Mouse (Mus musculus) liver, embryonic 12.5 days (tissue): ENCODE measurements around the gene Mrgprh. TPM values are rescaled to one million over a fixed set of nuclear protein-coding genes. Genes with fewer than 3 reads are reported as not detected.
"Not testable (repeated sequence)": the region's sequence is repeated elsewhere in the genome, so short reads cannot be mapped to it uniquely, and the experiment has no call there.

Experiments used
- ATAC-seq: fragments of 200-750 bp; cut with Nextera tagmentation; 2 replicates; pipeline ENCODE4 v1.8.0; 2017; ENCODE audit warnings: moderate number of reproducible peaks, mild to moderate bottlenecking, moderate library complexity
- H3K27ac ChIP-seq: fragments of 300-500 bp; sonication (generic); 2 replicates; pipeline ENCODE4 v1.5.1; 2016; ENCODE audit warnings: mild to moderate bottlenecking
- H3K27me3 ChIP-seq: fragments of 300-500 bp; sonication (generic); replicated peaks from 2 replicates; pipeline ENCODE4 v1.6.1; 2016; ENCODE audit warnings: mild to moderate bottlenecking, moderate library complexity
- H3K36me3 ChIP-seq: fragments of 300-500 bp; sonication (generic); 2 replicates; pipeline ENCODE4 v1.6.1; 2016; ENCODE audit warnings: mild to moderate bottlenecking, moderate library complexity
- H3K4me1 ChIP-seq: fragments of 300-500 bp; sonication (generic); 2 replicates; pipeline ENCODE4 v1.6.1; 2016
- H3K4me2 ChIP-seq: fragments of 300-500 bp; sonication (generic); 2 replicates; pipeline ENCODE4 v1.6.1; 2016; ENCODE audit warnings: mild to moderate bottlenecking, moderate library complexity
- H3K4me3 ChIP-seq: fragments of 300-500 bp; sonication (generic); 2 replicates; pipeline ENCODE4 v1.5.1; 2016; ENCODE audit warnings: mild to moderate bottlenecking, moderate library complexity
- H3K9ac ChIP-seq: fragments of 300-500 bp; sonication (generic); 2 replicates; pipeline ENCODE4 v1.6.1; 2016; ENCODE audit warnings: mild to moderate bottlenecking, moderate library complexity
- H3K9me3 ChIP-seq: fragments of 300-500 bp; sonication (generic); replicated peaks from 2 replicates; pipeline ENCODE4 v1.6.1; 2016; ENCODE audit warnings: mild to moderate bottlenecking, moderate library complexity
- WGBS: fragments of 180-500 bp; shearing (Covaris S2); methylation state at CpG from one replicate; pipeline ENCODE4 v1.1.7; 2016; ENCODE audit not compliant: insufficient replicate concordance; 5-methylcytosine and 5-hydroxymethylcytosine counted together
- polyA plus RNA-seq: library from polyadenylated mRNA; unstranded; fragments of >200 nt; fragmentation: Nextera tagmentation; extraction: Ambion mirVana; gene quantifications from 2 replicates; pipeline ENCODE4 v1.2.1, GENCODE M21; 2016

Gene Mrgprh
- polyA plus RNA-seq, 1 experiment from 2014 or later: not detected

DNA sequence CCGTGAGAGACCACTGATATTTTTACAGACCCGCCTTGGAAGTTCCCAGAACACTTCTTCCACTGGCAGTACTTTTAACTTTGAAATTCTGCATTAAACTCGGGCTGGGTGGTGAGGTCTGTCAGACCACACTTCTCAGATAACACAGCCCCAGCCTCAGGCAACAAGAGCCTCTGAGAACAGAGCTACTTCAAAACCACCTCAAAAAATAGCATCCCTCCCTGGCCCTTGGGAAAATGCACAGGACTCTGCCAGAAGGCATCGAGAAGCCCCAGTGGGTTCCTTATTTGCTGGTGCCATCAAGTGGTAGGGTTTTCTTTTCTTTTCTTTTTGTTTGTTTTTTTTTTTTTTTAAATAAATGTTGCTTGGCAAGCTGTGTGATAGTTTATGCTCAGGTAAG, 7.2 kb upstream of the Mrgprh start:
- 17% methylated on average over 4 of the region's 4 CpGs for WGBS
- no peak for ATAC-seq
- Histone ChIP-seq H3K4me3 (no peak overlapping the region), H3K4me1 (no peaks in the 10 kb centered on the region), H3K36me3 (no peaks in the 10 kb centered on the region), H3K9ac (no peak overlapping the region), H3K27ac (no peak overlapping the region), H3K9me3 (no peaks in the 10 kb centered on the region), H3K27me3 (peaks cover 56% of the 10 kb centered on the region), H3K4me2 (no peak overlapping the region)

DNA sequence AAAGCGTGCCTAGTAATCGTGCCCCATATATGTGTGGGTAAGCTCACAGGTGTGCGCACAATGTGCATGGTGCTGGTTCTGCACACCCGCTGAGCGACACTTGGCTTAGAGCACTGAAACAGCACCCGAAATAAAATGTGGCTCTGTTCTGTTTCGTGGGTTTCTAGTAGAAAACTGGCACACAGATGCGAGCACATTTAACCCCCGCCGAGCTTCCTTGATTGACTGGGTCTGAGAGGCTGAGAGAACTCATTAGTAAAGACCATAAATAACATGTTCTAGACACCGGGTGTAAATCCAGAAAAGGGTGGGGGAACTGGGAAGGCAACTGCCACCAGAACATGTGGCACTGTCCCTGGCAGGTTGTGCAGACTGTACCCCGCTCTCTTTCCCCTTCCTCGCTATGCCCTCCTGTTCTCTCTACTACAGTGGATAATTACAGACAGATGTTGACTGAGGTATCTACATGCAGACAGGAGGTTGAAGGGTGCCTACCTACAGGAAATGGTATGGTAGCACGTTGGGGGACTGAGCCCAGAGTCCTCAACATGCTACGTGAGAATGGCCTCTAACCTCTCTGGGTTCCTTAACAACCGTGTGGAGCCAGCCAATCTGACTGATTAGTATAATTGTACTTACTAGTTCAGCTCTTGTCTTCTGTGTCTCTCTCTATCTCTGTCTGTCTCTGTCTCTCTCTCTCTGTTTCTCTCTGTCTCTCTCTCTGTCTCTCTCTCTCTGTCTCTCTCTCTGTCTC, 3.4 kb upstream of the Mrgprh start:
- Histone ChIP-seq H3K9me3 (no peaks in the 10 kb centered on the region), H3K9ac (no peak overlapping the region), H3K4me1 (no peaks in the 10 kb centered on the region), H3K27me3 (peaks cover 57% of the 10 kb centered on the region), H3K4me2 (no peak overlapping the region), H3K4me3 (no peak overlapping the region), H3K27ac (no peak overlapping the region), H3K36me3 (no peaks in the 10 kb centered on the region)
- ATAC-seq: no peak
- WGBS: 59% methylated on average over 16 of the region's 16 CpGs

DNA sequence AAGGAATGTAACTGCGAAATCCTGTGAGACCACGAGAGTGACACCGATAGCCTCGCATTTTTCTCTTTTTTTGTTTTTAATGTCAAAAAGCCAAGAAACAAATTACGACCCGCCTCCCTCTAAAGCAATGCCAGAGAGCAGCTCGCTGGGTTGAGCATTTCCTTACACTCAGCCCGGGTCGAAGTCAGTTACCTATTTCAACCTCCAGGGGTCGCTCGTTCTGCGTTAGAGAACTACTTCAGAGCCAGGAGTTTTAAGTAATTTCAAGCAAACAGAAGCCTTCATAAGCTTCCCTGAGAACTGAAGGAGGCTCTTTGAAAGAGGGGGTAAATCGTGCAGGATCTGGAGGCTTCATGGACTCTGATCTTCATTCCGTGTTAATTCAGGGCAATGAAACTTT, 4.3 kb downstream of the Mrgprh start:
- Histone ChIP-seq H3K27me3 (peaks cover 9% of the 10 kb centered on the region; the same call in 1 of the 2 replicates), H3K9me3 (no peaks in the 10 kb centered on the region), H3K4me1 (0 out of 2 replicates have a peak, but pooled peaks cover 5% of the 10 kb centered on the region), H3K4me3 (no peak overlapping the region), H3K36me3 (no peaks in the 10 kb centered on the region), H3K9ac (peak overlapping the region; percentile 22; the same call in 1 of the 2 replicates), H3K27ac (no peak overlapping the region), H3K4me2 (peak overlapping the region; percentile 42)
- WGBS: 3% methylated on average over 14 of the region's 14 CpGs
- peak; percentile 67 for ATAC-seq

DNA sequence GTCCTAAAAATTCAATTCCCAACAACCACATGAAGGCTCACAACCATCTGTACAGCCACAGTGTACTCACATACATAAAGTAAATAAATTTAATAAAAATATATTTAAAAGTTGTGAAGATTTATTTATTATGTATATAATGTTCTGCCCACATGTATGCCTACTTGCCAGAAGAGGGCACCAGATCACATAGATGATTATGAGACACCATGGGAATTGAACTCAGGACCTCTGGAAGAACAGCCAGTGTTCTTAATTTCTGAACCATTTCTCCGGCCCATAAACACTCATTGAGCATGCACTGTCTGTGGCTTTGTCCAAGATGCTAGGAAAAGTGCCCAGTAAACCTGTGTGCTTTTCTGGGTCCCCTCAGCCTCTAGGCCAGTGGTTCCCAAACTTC, 5.4 kb downstream of the Mrgprh start:
- 58% methylated on average over 1 of the region's 1 CpGs for WGBS
- Histone ChIP-seq H3K9ac (no peak overlapping the region), H3K9me3 (no peaks in the 10 kb centered on the region), H3K36me3 (no peaks in the 10 kb centered on the region), H3K4me2 (no peak overlapping the region), H3K27me3 (peaks cover 9% of the 10 kb centered on the region; the same call in 1 of the 2 replicates), H3K4me1 (0 out of 2 replicates have a peak, but pooled peaks cover 5% of the 10 kb centered on the region), H3K27ac (no peak overlapping the region), H3K4me3 (no peak overlapping the region)
- no peak for ATAC-seq

DNA sequence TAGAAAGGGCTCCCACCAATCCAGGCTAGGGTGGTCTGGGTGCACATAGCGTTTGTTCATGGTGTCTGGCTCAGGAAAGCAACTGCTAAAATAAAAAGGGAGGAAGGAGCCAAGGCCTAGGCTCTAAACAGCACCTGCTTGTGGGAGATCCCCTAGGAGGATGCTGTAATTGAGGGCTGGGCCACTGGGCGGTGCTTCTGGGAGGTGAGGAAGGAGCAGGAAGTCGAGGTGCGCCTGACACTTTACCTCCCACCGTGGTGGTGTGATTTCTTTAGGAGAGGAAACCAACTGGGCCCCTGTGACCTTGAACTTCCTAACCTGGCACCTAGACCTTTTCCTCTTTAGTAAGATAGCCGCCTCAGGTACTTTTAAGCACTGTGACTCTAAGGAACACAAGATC, 10.8 kb downstream of the Mrgprh start:
- ATAC-seq: no peak
- H3K36me3 ChIP-seq: peaks cover 13% of the 10 kb centered on the region
- WGBS: 37% methylated on average over 6 of the region's 6 CpGs
- no peak overlapping the region for H3K4me2 ChIP-seq
- no peaks in the 10 kb centered on the region for H3K4me1 ChIP-seq
- H3K27ac ChIP-seq: no peak overlapping the region
- no peak overlapping the region for H3K4me3 ChIP-seq
- no peaks in the 10 kb centered on the region for H3K27me3 ChIP-seq
- no peak overlapping the region for H3K9ac ChIP-seq
- no peaks in the 10 kb centered on the region for H3K9me3 ChIP-seq

DNA sequence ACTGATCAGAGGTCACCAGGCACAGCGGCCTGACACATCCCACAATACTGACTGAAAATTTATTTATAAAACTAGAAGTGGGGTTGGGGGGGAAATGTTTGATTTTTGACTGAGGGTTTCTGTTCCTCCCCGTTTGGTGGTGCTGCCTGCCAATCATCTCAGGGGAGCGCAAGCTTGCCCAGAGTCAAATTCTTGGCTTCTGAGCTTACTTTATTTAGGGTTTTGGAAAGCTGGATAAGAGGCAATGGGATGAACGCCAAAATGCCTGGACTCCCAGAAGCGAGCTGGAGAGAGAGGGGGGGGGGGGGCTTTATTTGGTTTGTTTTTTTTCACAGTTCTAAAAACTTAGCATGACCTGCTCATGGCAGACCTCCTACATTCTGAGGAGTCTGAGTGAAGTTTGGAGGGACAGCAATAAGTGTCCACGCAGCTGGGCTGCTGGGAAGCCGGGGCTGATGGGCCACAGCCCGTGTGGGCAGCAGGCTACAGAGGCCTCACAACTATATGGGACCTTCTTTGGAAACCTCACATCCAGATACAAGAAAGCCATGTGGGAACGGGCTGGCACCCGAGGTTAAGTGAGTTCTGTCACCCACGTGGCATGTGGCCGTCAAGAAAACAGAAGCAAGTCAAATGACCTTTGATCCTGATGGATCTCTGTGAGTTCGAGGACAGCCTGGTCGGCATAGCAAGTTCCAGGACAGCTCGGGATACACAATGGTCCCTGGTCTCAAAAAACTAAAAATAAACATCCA, 11.4 kb downstream of the Mrgprh start:
- peaks cover 15% of the 10 kb centered on the region for H3K36me3 ChIP-seq
- no peaks in the 10 kb centered on the region for H3K9me3 ChIP-seq
- no peak for ATAC-seq
- no peak overlapping the region for H3K9ac ChIP-seq
- H3K27ac ChIP-seq: no peak overlapping the region
- no peaks in the 10 kb centered on the region for H3K27me3 ChIP-seq
- no peaks in the 10 kb centered on the region for H3K4me1 ChIP-seq
- WGBS: 75% methylated on average over 15 of the region's 15 CpGs
- H3K4me3 ChIP-seq: no peak overlapping the region
- no peak overlapping the region for H3K4me2 ChIP-seq

DNA sequence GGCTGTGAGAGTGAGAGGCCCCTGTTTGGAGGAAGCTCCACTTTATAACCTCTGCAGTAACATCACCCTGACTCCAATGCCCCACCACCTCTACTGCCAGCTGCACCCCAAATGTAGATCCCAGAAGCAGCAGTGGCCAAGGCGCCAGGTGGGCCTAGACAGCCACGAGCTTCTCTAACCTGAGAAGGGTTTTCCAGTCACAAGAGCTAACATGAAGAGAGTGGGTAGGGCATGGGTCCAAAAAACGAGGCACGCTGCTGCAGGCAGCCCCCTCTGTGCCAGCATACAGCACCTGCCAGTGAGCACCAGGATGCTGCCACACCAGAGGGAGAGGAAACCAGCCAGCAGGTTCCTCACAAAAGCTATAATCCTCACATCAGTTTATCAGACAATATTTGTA, 15.2 kb downstream of the Mrgprh start:
- Histone ChIP-seq H3K27ac (no peak overlapping the region), H3K9ac (no peak overlapping the region), H3K4me1 (no peaks in the 10 kb centered on the region), H3K36me3 (peaks cover 27% of the 10 kb centered on the region), H3K4me2 (no peak overlapping the region), H3K9me3 (no peaks in the 10 kb centered on the region), H3K4me3 (no peak overlapping the region), H3K27me3 (no peaks in the 10 kb centered on the region)
- WGBS: 70% methylated on average over 4 of the region's 4 CpGs
- ATAC-seq: no peak

DNA sequence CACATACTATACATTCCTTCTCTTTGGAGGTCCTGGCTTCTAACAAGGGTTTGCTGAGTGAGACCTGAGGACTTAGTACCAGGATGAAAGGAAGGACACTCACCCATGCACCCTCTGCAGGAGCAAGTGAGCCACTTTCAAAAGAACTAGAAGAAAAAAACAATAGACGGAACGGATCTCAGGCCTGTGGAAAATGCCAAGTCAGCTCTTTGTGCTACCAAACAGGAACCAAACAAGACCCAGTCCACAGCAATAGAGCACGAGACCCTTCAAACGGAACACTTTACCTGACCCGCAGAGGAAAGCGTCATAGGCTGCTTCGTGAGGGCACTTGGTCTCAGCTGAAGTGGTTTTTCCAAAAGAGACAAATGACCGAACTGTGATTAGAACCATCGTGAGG, 16.2 kb downstream of the Mrgprh start:
- no peak for ATAC-seq
- H3K4me2 ChIP-seq: no peak overlapping the region
- peaks cover 36% of the 10 kb centered on the region for H3K36me3 ChIP-seq
- H3K27me3 ChIP-seq: no peaks in the 10 kb centered on the region
- H3K4me3 ChIP-seq: no peak overlapping the region
- H3K4me1 ChIP-seq: no peaks in the 10 kb centered on the region
- H3K9ac ChIP-seq: no peak overlapping the region
- H3K9me3 ChIP-seq: no peaks in the 10 kb centered on the region
- WGBS: 84% methylated on average over 9 of the region's 9 CpGs
- H3K27ac ChIP-seq: no peak overlapping the region

DNA sequence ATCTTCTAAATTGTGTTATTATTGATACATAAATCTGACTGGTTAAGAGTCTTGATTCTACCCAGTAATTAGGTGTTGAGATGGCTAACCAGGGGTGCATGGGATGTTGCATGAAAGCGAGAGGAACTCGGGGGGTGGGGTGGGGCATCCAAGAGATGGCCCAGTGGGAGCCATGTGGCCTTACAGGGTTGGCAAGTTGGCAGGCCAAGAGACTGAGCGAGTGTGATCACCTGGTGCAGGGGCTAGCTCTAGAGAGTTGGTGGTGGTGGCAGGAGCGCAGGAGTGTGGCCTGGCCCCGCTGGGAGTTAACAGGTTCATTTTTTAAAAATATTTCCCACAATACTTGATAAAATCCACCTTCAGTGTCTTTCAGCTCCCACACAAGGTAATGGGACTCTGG, 21.8 kb downstream of the Mrgprh start:
- Histone ChIP-seq H3K4me1 (no peaks in the 10 kb centered on the region), H3K9me3 (no peaks in the 10 kb centered on the region), H3K9ac (no peak overlapping the region), H3K27ac (no peak overlapping the region), H3K4me3 (no peak overlapping the region), H3K36me3 (peaks cover 60% of the 10 kb centered on the region), H3K4me2 (no peak overlapping the region), H3K27me3 (no peaks in the 10 kb centered on the region)
- 83% methylated on average over 5 of the region's 5 CpGs for WGBS
- ATAC-seq: no peak

DNA sequence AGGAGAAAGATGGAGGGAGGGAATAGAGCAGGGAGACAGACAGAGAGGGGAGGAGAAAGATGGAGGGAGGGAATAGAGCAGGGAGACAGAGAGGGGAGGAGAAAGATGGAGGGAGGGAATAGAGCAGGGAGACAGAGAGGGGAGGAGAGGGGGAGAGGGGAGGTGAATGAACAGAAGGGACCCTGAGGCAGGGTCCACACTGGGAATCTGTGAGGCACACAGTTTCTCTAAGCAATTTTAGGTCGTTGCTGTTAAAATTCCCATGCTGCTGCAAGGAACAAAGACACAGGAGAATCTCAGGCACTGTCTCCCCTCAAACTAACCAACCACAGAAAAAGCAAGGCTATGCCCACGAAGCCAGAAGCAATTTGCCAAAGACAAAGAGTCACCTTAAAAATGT, 22.8 kb downstream of the Mrgprh start:
- H3K27ac ChIP-seq, H3K4me1 ChIP-seq, H3K4me3 ChIP-seq, ATAC-seq, H3K4me2 ChIP-seq, H3K9me3 ChIP-seq, H3K9ac ChIP-seq, H3K27me3 ChIP-seq: not testable (repeated sequence)
- H3K36me3 ChIP-seq: peaks cover 69% of the 10 kb centered on the region
- WGBS: 49% methylated on average over 2 of the region's 2 CpGs

DNA sequence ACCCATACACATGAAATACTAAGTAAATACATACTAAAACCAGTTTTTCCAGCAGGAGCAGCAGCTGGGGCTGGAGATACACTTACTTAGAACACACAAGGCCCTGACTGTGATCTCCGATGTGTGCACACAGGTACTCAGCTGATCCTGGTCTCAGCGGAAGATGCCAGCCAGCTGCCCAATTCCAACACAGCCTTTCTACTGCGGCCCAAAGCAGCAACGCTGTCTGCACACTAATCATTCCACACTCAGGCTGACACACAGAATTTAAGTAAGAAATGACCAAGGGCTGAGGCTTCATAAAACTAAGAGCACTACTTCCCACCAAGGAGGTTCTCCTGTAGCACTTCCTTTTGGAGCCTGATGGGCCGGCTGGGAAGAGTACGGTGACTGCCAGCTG, 26.5 kb downstream of the Mrgprh start:
- no peak overlapping the region for H3K4me2 ChIP-seq
- no peak for ATAC-seq
- 85% methylated on average over 6 of the region's 6 CpGs for WGBS
- H3K27me3 ChIP-seq: no peaks in the 10 kb centered on the region
- no peaks in the 10 kb centered on the region for H3K4me1 ChIP-seq
- no peak overlapping the region for H3K27ac ChIP-seq
- H3K4me3 ChIP-seq: no peak overlapping the region
- H3K9me3 ChIP-seq: no peaks in the 10 kb centered on the region
- H3K9ac ChIP-seq: no peak overlapping the region
- H3K36me3 ChIP-seq: peaks cover 75% of the 10 kb centered on the region
